Mouse (Mus musculus): ENCODE data around the gene Uvrag.

- TF ChIP-seq CTCF (IDR thresholded peaks at IDR 0.05; ENCODE audit: extremely low read depth, insufficient read depth, insufficient read length, insufficient replicate concordance), result no peak
- TF ChIP-seq POLR2A (IDR thresholded peaks at IDR 0.05; ENCODE audit: low read depth, low read length), result no peak
Measured at GRCm38 (mm10) chr7:98889211-98889610, 251.7 kb downstream of the Uvrag start.
